Comparison of ENCODE assay signal across 18 mouse cellular contexts in the genomic region with DNA sequence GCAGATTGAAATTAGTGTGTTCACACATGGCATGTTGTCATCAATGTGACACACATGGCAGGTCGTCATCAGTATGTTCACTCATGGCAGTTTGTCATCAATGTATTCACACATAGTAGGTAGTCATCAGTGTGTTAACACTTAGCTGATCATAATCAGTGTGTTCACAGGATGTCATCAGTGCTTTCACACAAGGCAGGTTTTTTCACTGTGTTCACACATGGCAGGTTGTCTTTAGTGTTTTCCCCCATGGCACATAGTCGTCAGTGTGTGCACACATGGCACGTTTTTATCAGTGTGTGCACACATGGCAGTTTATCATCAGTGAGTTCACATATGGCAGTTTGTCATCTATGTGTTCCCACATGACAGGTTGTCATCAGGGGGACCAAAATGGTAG.
"Had no signal": no experiment of that assay in that cellular context is flagged by ENCODE, and none has a peak within 500 bp of the region (broad histone marks: within the 10 kb centered on the region; RNA-seq: fewer than 3 reads in every experiment).

No protein-coding gene starts in this region.

- H3K9ac ChIP-seq: lung, embryonic 14.5 days; midbrain, embryonic 12.5 days; neural tube, embryonic 13.5 days; neural tube, embryonic 15.5 days had no signal

- H3K36me3 ChIP-seq: midbrain, embryonic 10.5 days; midbrain, embryonic 12.5 days; neural tube, embryonic 13.5 days; neural tube, embryonic 15.5 days had no signal

- ATAC-seq: midbrain, embryonic 16.5 days had no signal

- H3K9me3 ChIP-seq: midbrain, embryonic 10.5 days; midbrain, embryonic 12.5 days; neural tube, embryonic 13.5 days; neural tube, embryonic 15.5 days had no signal

- H3K27ac ChIP-seq: midbrain, embryonic 10.5 days; midbrain, embryonic 12.5 days; neural tube, embryonic 13.5 days; neural tube, embryonic 15.5 days had no signal

- H3K4me3 ChIP-seq: midbrain, embryonic 10.5 days; midbrain, embryonic 12.5 days; myocyte; neural tube, embryonic 13.5 days; neural tube, embryonic 15.5 days had no signal

- H3K4me2 ChIP-seq: lung, embryonic 14.5 days; midbrain, embryonic 12.5 days; neural tube, embryonic 13.5 days; neural tube, embryonic 15.5 days had no signal

- DNase-seq: lung, embryonic 14.5 days; lung, postnatal 10 days; lung, postnatal 4 days; midbrain, embryonic 14.5 days; retina, postnatal 1 day; right cerebral cortex, adult 18-20 months; right cerebral cortex, postnatal 25 days; right cerebral cortex, postnatal 4 days; spleen, adult 18-20 months; thymus, adult 18-20 months; thymus, postnatal 14 days; thymus, postnatal 36 days had no signal

- H3K27me3 ChIP-seq: midbrain, embryonic 12.5 days; neural tube, embryonic 13.5 days; neural tube, embryonic 15.5 days had no signal

- H3K4me1 ChIP-seq: midbrain, embryonic 10.5 days; midbrain, embryonic 12.5 days; neural tube, embryonic 13.5 days; neural tube, embryonic 15.5 days had no signal
